In genomic region chr3:107103462-107103861, GRCm38 (mm10) we compare ENCODE assay signal across 16 mouse cellular contexts. TPM values are rescaled to one million over a fixed set of nuclear protein-coding genes. Genes with fewer than 3 reads are reported as not detected.
DNase-seq lines count a peak whose midpoint lies in the region; ATAC-seq lines count a peak whose summit lies in the region.
"Had no signal": no experiment of that assay in that cellular context is flagged by ENCODE, and none has a peak within 500 bp of the region (broad histone marks: within the 10 kb centered on the region; RNA-seq: fewer than 3 reads in every experiment).

No protein-coding gene starts in this region.

- WGBS in hindbrain, embryonic 12.5 days = 86% methylated on average over 3 of the region's 3 CpGs
- WGBS in hindbrain, embryonic 10.5 days = 85% methylated on average over 3 of the region's 3 CpGs
- WGBS in midbrain, embryonic 12.5 days = 89% methylated on average over 3 of the region's 3 CpGs
- 83% methylated on average over 3 of the region's 3 CpGs for WGBS in midbrain, embryonic 11.5 days
- WGBS in hindbrain, embryonic 16.5 days = 86% methylated on average over 3 of the region's 3 CpGs
- 90% methylated on average over 3 of the region's 3 CpGs for WGBS in neural tube, embryonic 15.5 days
- WGBS in limb, embryonic 10.5 days = 81% methylated on average over 3 of the region's 3 CpGs

- no peak overlapping the region for H3K27ac ChIP-seq in hindbrain, embryonic 12.5 days
- no peak overlapping the region for H3K27ac ChIP-seq in hindbrain, embryonic 10.5 days
- H3K27ac ChIP-seq in midbrain, embryonic 12.5 days (replicated peaks) = no peak overlapping the region
- H3K27ac ChIP-seq in midbrain, embryonic 11.5 days (ENCODE audit: low read depth, low read length) = no peak overlapping the region
- no peak overlapping the region for H3K27ac ChIP-seq in hindbrain, embryonic 16.5 days (ENCODE audit: low read depth, low read length)
- H3K27ac ChIP-seq in neural tube, embryonic 15.5 days (replicated peaks) = no peak overlapping the region; the same call in 1 of the 2 replicates
- no peak overlapping the region for H3K27ac ChIP-seq in limb, embryonic 10.5 days

- no peaks in the 10 kb centered on the region for H3K9me3 ChIP-seq in hindbrain, embryonic 12.5 days (replicated peaks)
- H3K9me3 ChIP-seq in hindbrain, embryonic 10.5 days = no peaks in the 10 kb centered on the region
- no peaks in the 10 kb centered on the region for H3K9me3 ChIP-seq in midbrain, embryonic 12.5 days
- H3K9me3 ChIP-seq in midbrain, embryonic 11.5 days (ENCODE audit: control insufficient read depth, low read length) = no peaks in the 10 kb centered on the region
- H3K9me3 ChIP-seq in hindbrain, embryonic 16.5 days (ENCODE audit: control insufficient read depth, low read length) = no peaks in the 10 kb centered on the region
- no peaks in the 10 kb centered on the region for H3K9me3 ChIP-seq in neural tube, embryonic 15.5 days (replicated peaks)
- no peaks in the 10 kb centered on the region for H3K9me3 ChIP-seq in limb, embryonic 10.5 days (replicated peaks)
- H3K9me3 ChIP-seq: megakaryocyte, embryonic 14.5 days had no signal

- no peak overlapping the region for H3K4me3 ChIP-seq in hindbrain, embryonic 12.5 days
- H3K4me3 ChIP-seq in hindbrain, embryonic 10.5 days = no peak overlapping the region
- H3K4me3 ChIP-seq in midbrain, embryonic 12.5 days = no peak overlapping the region
- no peak overlapping the region for H3K4me3 ChIP-seq in midbrain, embryonic 11.5 days (ENCODE audit: low read depth, low read length)
- H3K4me3 ChIP-seq in hindbrain, embryonic 16.5 days (ENCODE audit: low read length) = no peak overlapping the region
- H3K4me3 ChIP-seq in neural tube, embryonic 15.5 days (replicated peaks) = peak overlapping the region; percentile 59
- no peak overlapping the region for H3K4me3 ChIP-seq in limb, embryonic 10.5 days
- H3K4me3 ChIP-seq: megakaryocyte, embryonic 14.5 days had no signal

- H3K9ac ChIP-seq in hindbrain, embryonic 12.5 days = no peak overlapping the region
- H3K9ac ChIP-seq in midbrain, embryonic 12.5 days (replicated peaks) = no peak overlapping the region
- H3K9ac ChIP-seq in midbrain, embryonic 11.5 days (ENCODE audit: low read length) = no peak overlapping the region
- H3K9ac ChIP-seq in hindbrain, embryonic 16.5 days (ENCODE audit: low read depth, low read length) = no peak overlapping the region
- H3K9ac ChIP-seq in neural tube, embryonic 15.5 days (replicated peaks) = peak overlapping the region; percentile 70; the same call in 1 of the 2 replicates
- H3K9ac ChIP-seq: liver, postnatal 0 days had no signal

- no peak for DNase-seq in hindbrain, embryonic 10.5 days (ENCODE audit: low spot score)
- no peak for DNase-seq in midbrain, embryonic 11.5 days (ENCODE audit: low spot score, missing footprints)
- DNase-seq in limb, embryonic 10.5 days (ENCODE audit: low spot score) = no peak
- DNase-seq: adrenal gland, postnatal 25 days; gastrocnemius, postnatal 25 days; kidney, adult 8-10 months; kidney, postnatal 36 days; liver; liver, postnatal 0 days; right cerebral cortex, postnatal 25 days; thymus, postnatal 25 days had no signal

- peak overlapping the region; percentile 79; the same call in 1 of the 2 replicates for H3K4me2 ChIP-seq in hindbrain, embryonic 12.5 days (replicated peaks)
- H3K4me2 ChIP-seq in midbrain, embryonic 12.5 days (replicated peaks) = peak overlapping the region; percentile 94
- no peak overlapping the region for H3K4me2 ChIP-seq in midbrain, embryonic 11.5 days
- H3K4me2 ChIP-seq in hindbrain, embryonic 16.5 days (ENCODE audit: low read length) = peak overlapping the region; percentile 85
- peak overlapping the region; percentile 88 for H3K4me2 ChIP-seq in neural tube, embryonic 15.5 days

- peaks cover 45% of the 10 kb centered on the region for H3K27me3 ChIP-seq in hindbrain, embryonic 12.5 days
- peaks cover 54% of the 10 kb centered on the region for H3K27me3 ChIP-seq in hindbrain, embryonic 10.5 days (ENCODE audit: insufficient read depth, poor library complexity, severe bottlenecking)
- peaks cover 55% of the 10 kb centered on the region for H3K27me3 ChIP-seq in midbrain, embryonic 12.5 days
- peaks cover 26% of the 10 kb centered on the region for H3K27me3 ChIP-seq in midbrain, embryonic 11.5 days (ENCODE audit: control insufficient read depth, insufficient read depth, low read length)
- H3K27me3 ChIP-seq in hindbrain, embryonic 16.5 days (replicated peaks; ENCODE audit: control insufficient read depth, insufficient read depth, low read length) = 0 out of 2 replicates have a peak, but pooled peaks cover 2% of the 10 kb centered on the region
- H3K27me3 ChIP-seq in neural tube, embryonic 15.5 days (replicated peaks) = peaks cover 9% of the 10 kb centered on the region
- H3K27me3 ChIP-seq in limb, embryonic 10.5 days (ENCODE audit: low read depth, poor library complexity, severe bottlenecking) = peaks cover 67% of the 10 kb centered on the region

- H3K4me1 ChIP-seq in hindbrain, embryonic 12.5 days = peaks cover 9% of the 10 kb centered on the region
- peaks cover 25% of the 10 kb centered on the region for H3K4me1 ChIP-seq in hindbrain, embryonic 10.5 days (replicated peaks)
- H3K4me1 ChIP-seq in midbrain, embryonic 12.5 days = peaks cover 12% of the 10 kb centered on the region
- H3K4me1 ChIP-seq in midbrain, embryonic 11.5 days (ENCODE audit: control insufficient read depth, insufficient read depth, low read length) = peaks cover 3% of the 10 kb centered on the region; the same call in 1 of the 2 replicates
- H3K4me1 ChIP-seq in hindbrain, embryonic 16.5 days (ENCODE audit: control insufficient read depth, insufficient read depth, low read depth, low read length) = peaks cover 25% of the 10 kb centered on the region
- peaks cover 46% of the 10 kb centered on the region for H3K4me1 ChIP-seq in neural tube, embryonic 15.5 days
- peaks cover 21% of the 10 kb centered on the region for H3K4me1 ChIP-seq in limb, embryonic 10.5 days

- no peak for ATAC-seq in hindbrain, embryonic 12.5 days (ENCODE audit: low FRiP score)
- ATAC-seq in midbrain, embryonic 12.5 days (ENCODE audit: low FRiP score, low read depth) = no peak
- ATAC-seq in midbrain, embryonic 11.5 days (ENCODE audit: low FRiP score) = no peak
- ATAC-seq in hindbrain, embryonic 16.5 days = no peak
- no peak for ATAC-seq in neural tube, embryonic 15.5 days (ENCODE audit: low FRiP score)
- ATAC-seq: liver, postnatal 0 days had no signal

- no peaks in the 10 kb centered on the region for H3K36me3 ChIP-seq in hindbrain, embryonic 12.5 days
- no peaks in the 10 kb centered on the region for H3K36me3 ChIP-seq in hindbrain, embryonic 10.5 days
- H3K36me3 ChIP-seq in midbrain, embryonic 12.5 days = no peaks in the 10 kb centered on the region
- H3K36me3 ChIP-seq in midbrain, embryonic 11.5 days (ENCODE audit: control insufficient read depth, insufficient read depth, low read length) = no peaks in the 10 kb centered on the region
- 0 out of 2 replicates have a peak, but pooled peaks cover 3% of the 10 kb centered on the region for H3K36me3 ChIP-seq in hindbrain, embryonic 16.5 days (ENCODE audit: control insufficient read depth, insufficient read depth, low read length)
- no peaks in the 10 kb centered on the region for H3K36me3 ChIP-seq in neural tube, embryonic 15.5 days
- no peaks in the 10 kb centered on the region for H3K36me3 ChIP-seq in limb, embryonic 10.5 days

RNA-seq across cellular contexts. Expression of gene Kcna2, which starts 2.5 kb away (rescaled TPM):
- polyA plus RNA-seq in hindbrain, embryonic 12.5 days (2016; fragmentation: Nextera tagmentation; extraction: Ambion mirVana) = 0.57 and 0.67 TPM in 2 replicates
- polyA plus RNA-seq in hindbrain, embryonic 10.5 days (2016; fragmentation: Nextera tagmentation; extraction: Ambion mirVana) = 0.07 and 0.09 TPM in 2 replicates
- 0.46 and 0.67 TPM in 2 replicates for polyA plus RNA-seq in midbrain, embryonic 12.5 days (2016; fragmentation: Nextera tagmentation; extraction: Ambion mirVana)
- polyA plus RNA-seq in midbrain, embryonic 11.5 days (2014; fragmentation: Nextera tagmentation; extraction: Ambion mirVana) = 0.18 and 0.28 TPM in 2 replicates
- polyA plus RNA-seq in hindbrain, embryonic 16.5 days (2015; fragmentation: Nextera tagmentation; extraction: Ambion mirVana) = 1.9 and 2.6 TPM in 2 replicates
- 1.8 and 2.0 TPM in 2 replicates for polyA plus RNA-seq in neural tube, embryonic 15.5 days (2015; fragmentation: Nextera tagmentation; extraction: Ambion mirVana)
- polyA plus RNA-seq in limb, embryonic 10.5 days (2016; fragmentation: Nextera tagmentation; extraction: Ambion mirVana) = 0.03 TPM in 1 of 2 replicates, not detected in the other
